Comparison of ENCODE assay signal across 8 mouse cellular contexts in genomic region chr12:113222121-113222636, GRCm38 (mm10). TPM values are rescaled to one million over a fixed set of nuclear protein-coding genes. Genes with fewer than 3 reads are reported as not detected.
A peak's percentile ranks its signal among the peaks of the same experiment; 100 is the strongest.
DNase-seq lines count a peak whose midpoint lies in the region; ATAC-seq and TF ChIP-seq lines count a peak whose summit lies in the region.

No protein-coding gene starts in this region.

- no peaks in the 10 kb centered on the region for H3K9me3 ChIP-seq in forebrain, embryonic 11.5 days (ENCODE audit: control insufficient read depth, low read length)
- no peaks in the 10 kb centered on the region for H3K9me3 ChIP-seq in heart, embryonic 15.5 days (replicated peaks)
- no peaks in the 10 kb centered on the region for H3K9me3 ChIP-seq in liver, embryonic 12.5 days (replicated peaks)

- DNase-seq in CD4-positive helper T cell, adult 2 months (ENCODE audit: low read depth, low spot score), result peak; percentile 92
- peak; percentile 79 for DNase-seq in brain, embryonic 14.5 days (ENCODE audit: low read depth)
- peak; percentile 91 for DNase-seq in forebrain, embryonic 11.5 days (ENCODE audit: low spot score)
- DNase-seq in kidney, postnatal 14 days, result peak; percentile 86
- peak; percentile 99 for DNase-seq in naive thymus-derived CD4-positive, alpha-beta T cell, adult 2 months (ENCODE audit: low read depth)
- DNase-seq in splenic B cell, adult 2 months (ENCODE audit: low read depth, low spot score), result peak; percentile 98

- H3K4me3 ChIP-seq in forebrain, embryonic 11.5 days (ENCODE audit: low read depth, low read length), result no peak overlapping the region
- no peak overlapping the region for H3K4me3 ChIP-seq in heart, embryonic 15.5 days
- peak overlapping the region; percentile 14; the same call in 1 of the 2 replicates for H3K4me3 ChIP-seq in liver, embryonic 12.5 days

- peak; percentile 83 for TF ChIP-seq CTCF in brain, embryonic 14.5 days (IDR thresholded peaks at IDR 0.05; ENCODE audit: borderline replicate concordance, extremely low read depth, insufficient read depth, insufficient read length)

- no peaks in the 10 kb centered on the region for H3K4me1 ChIP-seq in forebrain, embryonic 11.5 days (replicated peaks; ENCODE audit: control insufficient read depth, insufficient read depth, low read length)
- no peaks in the 10 kb centered on the region for H3K4me1 ChIP-seq in heart, embryonic 15.5 days (replicated peaks)
- H3K4me1 ChIP-seq in liver, embryonic 12.5 days, result no peaks in the 10 kb centered on the region

- H3K36me3 ChIP-seq in forebrain, embryonic 11.5 days (ENCODE audit: control insufficient read depth, insufficient read depth, low read length), result no peaks in the 10 kb centered on the region
- H3K36me3 ChIP-seq in heart, embryonic 15.5 days, result no peaks in the 10 kb centered on the region
- H3K36me3 ChIP-seq in liver, embryonic 12.5 days, result no peaks in the 10 kb centered on the region
- H3K36me3 ChIP-seq in splenic B cell, adult 2 months (ENCODE audit: control insufficient read depth, insufficient read depth, low read length, poor library complexity, severe bottlenecking), result no peaks in the 10 kb centered on the region

- TF ChIP-seq POLR2A in brain, embryonic 14.5 days (IDR thresholded peaks at IDR 0.05; ENCODE audit: borderline replicate concordance, extremely low read depth, insufficient read depth, insufficient read length, poor library complexity, severe bottlenecking), result no peak

- WGBS in forebrain, embryonic 11.5 days, result 17% methylated on average over 8 of the region's 8 CpGs
- 11% methylated on average over 8 of the region's 8 CpGs for WGBS in heart, embryonic 15.5 days
- WGBS in liver, embryonic 12.5 days (ENCODE audit: insufficient replicate concordance), result 6% methylated on average over 8 of the region's 8 CpGs

- H3K4me2 ChIP-seq in forebrain, embryonic 11.5 days (ENCODE audit: low read depth, low read length, severe bottlenecking), result no peak overlapping the region
- peak overlapping the region; percentile 19; the same call in 1 of the 2 replicates for H3K4me2 ChIP-seq in heart, embryonic 15.5 days
- peak overlapping the region; percentile 37 for H3K4me2 ChIP-seq in liver, embryonic 12.5 days

- H3K27me3 ChIP-seq in forebrain, embryonic 11.5 days (ENCODE audit: control insufficient read depth, insufficient read depth, low read length), result no peaks in the 10 kb centered on the region
- H3K27me3 ChIP-seq in heart, embryonic 15.5 days, result no peaks in the 10 kb centered on the region
- no peaks in the 10 kb centered on the region for H3K27me3 ChIP-seq in liver, embryonic 12.5 days (replicated peaks)
- no peaks in the 10 kb centered on the region for H3K27me3 ChIP-seq in splenic B cell, adult 2 months (ENCODE audit: control insufficient read depth, insufficient read depth, low read length, poor library complexity, severe bottlenecking)

- no peak overlapping the region for H3K9ac ChIP-seq in forebrain, embryonic 11.5 days (ENCODE audit: low read length)
- H3K9ac ChIP-seq in heart, embryonic 15.5 days, result no peak overlapping the region
- H3K9ac ChIP-seq in liver, embryonic 12.5 days, result no peak overlapping the region

- no peak overlapping the region for H3K27ac ChIP-seq in forebrain, embryonic 11.5 days (ENCODE audit: low read depth, low read length)
- H3K27ac ChIP-seq in heart, embryonic 15.5 days, result no peak overlapping the region
- no peak overlapping the region for H3K27ac ChIP-seq in liver, embryonic 12.5 days

- ATAC-seq in forebrain, embryonic 11.5 days (replicated peaks; ENCODE audit: low FRiP score), result peak; percentile 71
- no peak for ATAC-seq in heart, embryonic 15.5 days (replicated peaks; ENCODE audit: insufficient number of reproducible peaks, insufficient read depth, low FRiP score, low read depth)
- peak; percentile 60 for ATAC-seq in liver, embryonic 12.5 days

RNA-seq across cellular contexts. Expression of gene Tmem121, which starts 36.4 kb away (rescaled TPM):
- polyA plus RNA-seq in brain, embryonic 14.5 days (2012; rRNA removed), result 66.9 and 78.8 TPM in 2 replicates
- polyA plus RNA-seq in forebrain, embryonic 11.5 days (2014; fragmentation: Nextera tagmentation; extraction: Ambion mirVana), result 17.0 and 20.3 TPM in 2 replicates
- polyA plus RNA-seq in heart, embryonic 15.5 days (2015; fragmentation: Nextera tagmentation; extraction: Ambion mirVana), result 2.0 and 7.8 TPM in 2 replicates
- polyA plus RNA-seq in liver, embryonic 12.5 days (2016; fragmentation: Nextera tagmentation; extraction: Ambion mirVana), result 1.0 and 1.2 TPM in 2 replicates
